Mouse (Mus musculus) hindbrain, postnatal 0 days (tissue): ENCODE measurements around the gene Pdpk1. TPM values are rescaled to one million over a fixed set of nuclear protein-coding genes. Genes with fewer than 3 reads are reported as not detected.
A peak's percentile ranks its signal among the peaks of the same experiment; 100 is the strongest.

Experiments
- ATAC-seq: fragments of 200-750 bp; cut with Nextera tagmentation; 2 replicates; pipeline ENCODE4 v1.8.0; 2017; ENCODE audit warnings: mild to moderate bottlenecking, moderate TSS enrichment, moderate library complexity
- DNase-seq: peaks from one replicate; pipeline ENCODE4 v3.0.0-alpha.2; 2015; ENCODE audit warnings: low spot score
- H3K27ac ChIP-seq: fragments of 300-500 bp; sonication (generic); 2 replicates; pipeline ENCODE4 v1.5.1; 2014; ENCODE audit warnings: mild to moderate bottlenecking
- H3K27me3 ChIP-seq: fragments of 300-500 bp; sonication (generic); 2 replicates; pipeline ENCODE4 v1.6.1; 2014; ENCODE audit warnings: low read length, mixed read lengths; ENCODE audit not compliant: insufficient read depth
- H3K36me3 ChIP-seq: fragments of 300-500 bp; sonication (generic); 2 replicates; pipeline ENCODE4 v1.6.1; 2014; ENCODE audit warnings: low read length, mixed read lengths; ENCODE audit not compliant: insufficient read depth
- H3K4me1 ChIP-seq: fragments of 300-500 bp; sonication (generic); 2 replicates; pipeline ENCODE4 v1.6.1; 2014; ENCODE audit warnings: antibody characterized with exemption, low read length, mixed read lengths; ENCODE audit not compliant: insufficient read depth
- H3K4me2 ChIP-seq: fragments of 300-500 bp; sonication (generic); 2 replicates; pipeline ENCODE4 v1.6.1; 2014; ENCODE audit warnings: low read depth, mild to moderate bottlenecking, low read length, moderate library complexity, mixed read lengths
- H3K4me3 ChIP-seq: fragments of 300-500 bp; sonication (generic); 2 replicates; pipeline ENCODE4 v1.5.1; 2014; ENCODE audit warnings: low read length
- H3K9ac ChIP-seq: fragments of 300-500 bp; sonication (generic); replicated peaks from 2 replicates; pipeline ENCODE4 v1.6.1; 2014; ENCODE audit warnings: mild to moderate bottlenecking, low read length, moderate library complexity, mixed read lengths
- H3K9me3 ChIP-seq: fragments of 300-500 bp; sonication (generic); 2 replicates; pipeline ENCODE4 v1.6.1; 2016; ENCODE audit warnings: low read length, mixed read lengths
- CTCF ChIP-seq: IDR thresholded peaks from 2 replicates; pipeline ENCODE4 v1.5.1; 2016; ENCODE audit warnings: antibody characterized with exemption, control low read depth, low read depth
- WGBS: fragments of 180-500 bp; shearing (Covaris S2); extraction: QIAGEN DNeasy Blood & Tissue Kit; methylation state at CpG from one replicate; pipeline ENCODE4 v1.1.7; 2014; 5-methylcytosine and 5-hydroxymethylcytosine counted together
- polyA plus RNA-seq: library from polyadenylated mRNA; unstranded; fragments of >200 nt; fragmentation: Nextera tagmentation; extraction: Ambion mirVana; gene quantifications from 2 replicates; pipeline ENCODE4 v1.2.1, GENCODE M21; 2015
- total RNA-seq: library from RNA; depleted of rRNA; stranded (reverse); fragments of >200 nt; gene quantifications from 2 replicates; pipeline ENCODE4 v1.2.3, GENCODE M21; 2014

The Pdpk1 gene
- total and polyA plus RNA-seq, 2 experiments from 2014 or later: 54.1 to 56.3 TPM

GRCm38 (mm10) chr17:24163176-24163962, 12.6 kb upstream of the Pdpk1 start, which contains the start of gene Amdhd2:
Gene Amdhd2, minus strand, starts transcription at chr17:24163766.
- ATAC-seq (peak; percentile 93), DNase-seq (peak; percentile 97)
- Histone ChIP-seq H3K4me1 (peaks cover 14% of the 10 kb centered on the region), H3K36me3 (peaks cover 3% of the 10 kb centered on the region; the same call in 1 of the 2 replicates), H3K4me3 (peak within 1 kb of the TSS; percentile 63), H3K9ac (peak within 1 kb of the TSS; percentile 56), H3K27ac (peak within 1 kb of the TSS; percentile 83), H3K9me3 (no peaks in the 10 kb centered on the region), H3K27me3 (no peaks in the 10 kb centered on the region), H3K4me2 (peak within 1 kb of the TSS; percentile 87)
- WGBS: under 1% methylated on average over 47 of the region's 47 CpGs
- no peak for TF ChIP-seq CTCF

GRCm38 (mm10) chr17:24162584-24163175, 12.0 kb upstream of the Pdpk1 start:
- Histone ChIP-seq H3K9me3 (no peaks in the 10 kb centered on the region), H3K36me3 (peaks cover 3% of the 10 kb centered on the region; the same call in 1 of the 2 replicates), H3K27me3 (no peaks in the 10 kb centered on the region), H3K4me2 (peak overlapping the region; percentile 87), H3K27ac (peak overlapping the region; percentile 83), H3K4me3 (peak overlapping the region; percentile 63), H3K9ac (peak overlapping the region; percentile 56), H3K4me1 (peaks cover 8% of the 10 kb centered on the region)
- no peak for TF ChIP-seq CTCF
- ATAC-seq: no peak
- DNase-seq: no peak
- 33% methylated on average over 17 of the region's 17 CpGs for WGBS

GRCm38 (mm10) chr17:24161466-24161865, 10.7 kb upstream of the Pdpk1 start:
- no peak overlapping the region for H3K27ac ChIP-seq
- H3K9ac ChIP-seq: no peak overlapping the region
- H3K4me1 ChIP-seq: peaks cover 5% of the 10 kb centered on the region; the same call in 1 of the 2 replicates
- no peaks in the 10 kb centered on the region for H3K9me3 ChIP-seq
- TF ChIP-seq CTCF: no peak
- DNase-seq: no peak
- H3K4me3 ChIP-seq: no peak overlapping the region
- no peak overlapping the region for H3K4me2 ChIP-seq
- 85% methylated on average over 5 of the region's 5 CpGs for WGBS
- no peaks in the 10 kb centered on the region for H3K27me3 ChIP-seq
- peaks cover 1% of the 10 kb centered on the region; the same call in 1 of the 2 replicates for H3K36me3 ChIP-seq
- ATAC-seq: no peak

- ATAC-seq: no peak
- Histone ChIP-seq H3K9me3 (no peaks in the 10 kb centered on the region), H3K4me2 (no peak overlapping the region), H3K27me3 (no peaks in the 10 kb centered on the region), H3K9ac (no peak overlapping the region), H3K36me3 (no peaks in the 10 kb centered on the region; the same call in 1 of the 2 replicates), H3K4me1 (peaks cover 1% of the 10 kb centered on the region; the same call in 1 of the 2 replicates), H3K27ac (no peak overlapping the region), H3K4me3 (no peak overlapping the region)
- TF ChIP-seq CTCF: no peak
- 98% methylated on average over 4 of the region's 4 CpGs for WGBS
- DNase-seq: no peak
Observed at GRCm38 (mm10) chr17:24157526-24157925, 6.8 kb upstream of the Pdpk1 start.

GRCm38 (mm10) chr17:24157121-24157520, 6.4 kb upstream of the Pdpk1 start:
- H3K4me2 ChIP-seq: no peak overlapping the region
- no peak overlapping the region for H3K27ac ChIP-seq
- no peaks in the 10 kb centered on the region for H3K27me3 ChIP-seq
- no peak overlapping the region for H3K4me3 ChIP-seq
- H3K36me3 ChIP-seq: no peaks in the 10 kb centered on the region; the same call in 1 of the 2 replicates
- H3K9me3 ChIP-seq: no peaks in the 10 kb centered on the region
- DNase-seq (no peak), ATAC-seq (no peak)
- H3K4me1 ChIP-seq: peaks cover under 1% of the 10 kb centered on the region
- H3K9ac ChIP-seq: no peak overlapping the region
- 95% methylated on average over 6 of the region's 6 CpGs for WGBS
- no peak for TF ChIP-seq CTCF

GRCm38 (mm10) chr17:24156394-24156793, 5.7 kb upstream of the Pdpk1 start:
- no peak for DNase-seq
- no peaks in the 10 kb centered on the region for H3K9me3 ChIP-seq
- H3K27ac ChIP-seq: no peak overlapping the region
- TF ChIP-seq CTCF: no peak
- ATAC-seq: no peak
- H3K27me3 ChIP-seq: no peaks in the 10 kb centered on the region
- no peak overlapping the region for H3K4me3 ChIP-seq
- H3K36me3 ChIP-seq: no peaks in the 10 kb centered on the region; the same call in 1 of the 2 replicates
- WGBS: 87% methylated on average over 3 of the region's 3 CpGs
- peaks cover 6% of the 10 kb centered on the region for H3K4me1 ChIP-seq
- no peak overlapping the region for H3K9ac ChIP-seq
- H3K4me2 ChIP-seq: no peak overlapping the region

GRCm38 (mm10) chr17:24155742-24156141, 5.0 kb upstream of the Pdpk1 start:
- Histone ChIP-seq H3K4me3 (no peak overlapping the region), H3K27me3 (no peaks in the 10 kb centered on the region), H3K36me3 (no peaks in the 10 kb centered on the region; the same call in 1 of the 2 replicates), H3K9me3 (no peaks in the 10 kb centered on the region), H3K4me1 (peaks cover 6% of the 10 kb centered on the region), H3K4me2 (no peak overlapping the region), H3K27ac (no peak overlapping the region), H3K9ac (no peak overlapping the region)
- whole genome bisulfite sequencing: 87% methylated on average over 9 of the region's 9 CpGs
- no peak for TF ChIP-seq CTCF
- ATAC-seq: no peak
- DNase-seq: no peak
